Mouse (Mus musculus): ENCODE measurements at regions not wholly inside any gene's neighbourhood (a gene's known extent, or its start where the extent isn't known, plus 50 kb on each side); places are given as distances from the start of the nearest gene placed in this dataset.
A peak's percentile ranks its signal among the peaks of the same experiment; 100 is the strongest.

DNA sequence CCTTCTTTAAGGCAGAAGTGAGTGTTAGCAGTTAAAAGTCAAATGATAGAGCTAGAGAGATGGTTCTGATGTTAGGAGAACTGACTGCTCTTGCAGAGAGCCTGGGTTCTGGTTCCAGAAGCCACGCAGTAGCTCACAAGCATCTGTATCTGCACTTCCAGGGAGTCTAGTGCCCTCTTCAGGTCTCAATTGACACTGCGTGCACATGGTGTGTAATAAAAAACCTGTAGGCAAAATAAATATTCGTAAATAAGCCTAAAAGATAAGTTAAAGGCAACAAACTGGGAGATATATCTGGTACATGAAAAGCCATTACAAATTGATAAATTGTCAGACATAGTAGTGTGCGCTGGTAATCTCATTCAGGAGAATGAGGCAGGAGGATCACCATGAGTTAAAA lies 133.8 kb upstream of the Csf3r start:
- no peak for DNase-seq

DNA sequence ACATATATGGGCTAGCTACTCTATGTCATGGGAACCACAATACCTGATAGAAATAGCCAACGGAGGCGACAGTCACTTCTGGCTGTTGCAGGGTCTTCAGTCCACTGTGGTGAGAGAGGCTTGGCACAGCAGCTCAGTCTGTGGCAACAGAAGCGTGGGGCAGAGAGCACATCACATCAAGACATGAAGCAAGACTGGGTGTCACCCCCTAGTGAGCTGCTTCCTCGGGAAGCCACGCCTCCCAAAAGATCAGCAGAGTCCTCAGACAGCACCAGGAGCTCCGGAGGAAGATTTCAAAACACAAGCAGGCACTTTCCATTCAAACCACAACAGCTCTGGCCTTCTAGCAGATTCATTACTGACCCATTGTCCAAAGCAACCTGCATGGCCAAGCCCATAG lies 131.2 kb upstream of the Csf3r start:
- DNase-seq = no peak

DNA sequence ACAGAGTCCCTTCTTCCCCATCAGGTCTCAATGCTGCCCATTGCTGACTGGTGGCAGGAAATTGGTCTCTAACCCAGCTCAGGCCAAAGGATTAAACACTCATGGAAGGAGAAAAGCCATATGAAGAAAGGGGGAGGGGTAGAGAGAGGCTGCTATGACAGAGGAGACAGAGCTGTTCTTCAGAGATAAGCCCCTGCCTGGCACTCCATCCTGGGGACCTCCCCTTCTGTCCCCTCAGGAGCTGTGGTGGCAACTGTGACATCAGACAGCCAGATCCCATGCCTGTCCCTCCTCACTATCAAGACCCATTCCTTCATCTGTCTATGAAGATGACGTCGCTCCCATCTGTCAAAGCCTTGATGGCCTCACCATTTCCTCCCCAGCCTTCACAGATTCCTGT lies 126.6 kb upstream of the Csf3r start:
- no peak for DNase-seq

DNA sequence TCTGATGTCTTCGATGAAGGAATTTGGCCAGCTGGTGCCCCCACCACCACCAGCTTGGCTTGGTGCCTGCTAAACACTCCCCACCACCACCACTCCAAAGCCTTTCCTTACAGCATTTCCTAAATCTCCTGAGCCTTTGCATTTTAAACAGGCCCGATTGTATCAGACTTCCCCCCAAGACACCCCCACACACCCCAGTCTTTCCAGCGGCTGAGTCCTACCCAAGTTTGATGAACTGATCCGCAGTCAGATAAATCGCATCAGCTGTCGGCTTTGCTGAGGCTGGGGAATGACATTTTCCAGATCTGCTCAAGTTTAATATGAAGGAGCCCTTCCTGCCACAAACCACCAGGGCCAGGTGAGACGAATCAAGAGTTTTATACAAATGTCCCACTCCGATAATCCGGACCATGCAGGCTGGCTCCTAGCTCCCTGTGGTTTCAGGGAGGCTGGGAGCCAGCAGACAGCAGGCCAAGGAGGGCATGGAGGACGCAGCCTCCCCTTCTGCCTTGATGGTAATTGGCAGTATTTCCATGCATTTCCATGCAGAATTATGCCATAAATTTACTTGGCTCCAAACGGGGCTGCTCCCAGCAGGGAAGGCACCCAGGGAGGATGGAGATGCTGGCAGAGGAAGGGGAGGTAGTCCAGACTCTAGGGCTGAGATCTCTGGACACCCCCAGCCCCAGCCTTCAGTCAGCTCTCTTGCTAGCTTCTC lies 125.6 kb upstream of the Csf3r start:
- DNase-seq = no peak

DNA sequence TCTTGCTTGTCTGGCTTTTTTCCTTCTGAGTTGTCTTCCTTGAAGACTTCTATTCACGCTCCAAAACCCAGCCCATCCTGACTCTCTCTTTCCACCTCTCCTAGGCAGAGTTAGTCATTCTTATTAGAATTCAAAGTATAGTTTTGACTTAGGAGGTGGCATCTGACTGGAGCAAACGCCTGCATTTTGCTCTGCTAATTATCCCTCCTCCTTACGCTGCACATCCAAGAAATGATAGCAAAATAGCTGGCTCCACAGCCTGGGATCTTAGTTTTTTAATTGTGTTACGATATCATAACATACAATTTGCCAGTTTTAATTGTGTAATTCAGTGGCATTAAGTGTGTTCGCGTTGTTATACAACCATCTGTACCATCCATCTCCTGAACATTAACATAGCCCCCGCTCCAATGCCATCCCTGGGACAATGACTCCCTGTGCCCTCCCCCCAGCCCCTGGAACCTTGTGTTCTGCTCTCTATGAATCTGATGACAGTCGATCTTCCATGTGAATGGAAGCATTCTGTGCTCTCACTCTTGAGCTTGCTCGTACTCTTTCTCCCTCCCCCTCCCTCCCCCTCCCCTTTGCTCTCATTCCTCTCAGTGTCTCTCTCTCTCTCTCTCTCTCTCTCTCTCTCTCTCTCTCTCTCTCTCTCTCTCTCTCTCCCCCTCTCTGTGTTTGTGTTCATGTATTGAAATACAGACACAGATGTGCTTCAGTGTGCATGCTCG lies 122.6 kb upstream of the Csf3r start:
- no peak for DNase-seq

DNA sequence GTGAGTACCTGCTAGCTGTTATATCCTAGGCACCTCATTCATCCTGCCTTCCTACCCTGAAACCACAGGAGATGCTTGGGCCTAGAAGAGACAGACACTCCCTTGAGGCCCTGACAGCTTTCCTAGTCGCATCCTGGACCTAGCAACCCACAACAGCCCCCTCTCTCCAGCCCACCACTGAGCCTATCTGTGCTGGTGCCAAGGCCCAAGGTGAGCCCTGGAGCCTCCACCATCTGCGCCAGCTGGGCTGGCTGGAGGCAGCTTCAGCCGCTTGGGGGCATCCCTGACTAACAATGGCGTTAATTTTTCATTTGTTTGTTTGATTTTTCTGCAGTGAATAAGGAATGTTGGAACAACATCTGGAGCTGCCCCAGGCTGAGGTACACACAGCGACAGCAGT lies 118.1 kb upstream of the Csf3r start:
- DNase-seq = no peak

DNA sequence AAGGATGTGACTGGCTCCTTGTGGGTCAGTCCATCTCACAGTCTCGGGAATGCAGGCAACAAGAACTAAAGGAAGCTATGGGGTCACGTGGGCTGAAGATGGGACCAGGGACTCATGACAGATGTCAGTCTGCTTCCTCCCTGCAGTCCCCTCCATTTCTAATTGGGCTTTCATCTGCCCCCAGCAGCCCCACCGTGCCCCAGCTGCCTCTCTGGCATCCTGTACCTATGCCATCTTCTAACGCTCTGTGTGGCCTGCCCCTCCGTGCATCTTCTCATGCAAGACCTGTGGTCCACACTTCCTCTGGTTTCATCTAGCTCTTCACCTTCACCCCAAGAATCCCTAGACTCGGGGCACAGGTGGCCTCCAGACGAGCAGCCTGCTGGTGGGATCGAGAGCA lies 115.4 kb upstream of the Csf3r start:
- DNase-seq = no peak

DNA sequence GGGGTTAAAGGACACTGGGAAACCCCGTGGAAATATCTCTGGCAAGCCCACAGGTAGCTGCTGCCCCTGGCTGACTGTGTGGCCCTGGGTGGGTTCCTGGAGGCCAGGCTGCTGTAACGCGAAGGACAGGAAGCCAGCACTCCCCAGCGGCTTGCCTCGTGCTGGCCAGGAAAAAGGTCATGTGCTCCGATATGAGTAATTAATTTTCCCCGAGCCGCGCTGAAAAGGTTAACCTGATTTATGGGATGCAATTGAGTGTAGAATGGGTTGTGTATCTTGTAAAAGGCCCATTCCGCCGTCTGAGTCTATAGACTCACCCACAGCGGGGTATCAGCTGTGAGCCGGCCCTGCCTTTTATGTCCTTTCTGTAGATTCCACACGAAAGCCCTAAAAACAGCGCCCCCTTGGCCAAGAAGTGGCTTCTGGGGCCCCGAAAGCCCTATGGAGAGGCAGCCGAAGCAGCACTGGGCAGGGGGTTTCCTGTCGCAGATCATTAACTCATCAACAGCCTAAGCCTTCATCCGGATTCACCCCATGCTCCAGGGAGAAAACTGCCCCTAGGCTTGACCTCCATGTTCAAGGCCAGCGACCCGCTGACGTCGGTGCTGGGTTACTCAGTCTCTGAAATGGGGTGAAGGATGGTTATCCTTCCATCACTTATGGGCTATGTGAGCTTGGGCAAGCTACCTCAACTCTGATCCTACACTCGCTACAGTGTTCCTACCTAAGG lies 112.6 kb upstream of the Csf3r start:
- DNase-seq = peak; percentile 60

DNA sequence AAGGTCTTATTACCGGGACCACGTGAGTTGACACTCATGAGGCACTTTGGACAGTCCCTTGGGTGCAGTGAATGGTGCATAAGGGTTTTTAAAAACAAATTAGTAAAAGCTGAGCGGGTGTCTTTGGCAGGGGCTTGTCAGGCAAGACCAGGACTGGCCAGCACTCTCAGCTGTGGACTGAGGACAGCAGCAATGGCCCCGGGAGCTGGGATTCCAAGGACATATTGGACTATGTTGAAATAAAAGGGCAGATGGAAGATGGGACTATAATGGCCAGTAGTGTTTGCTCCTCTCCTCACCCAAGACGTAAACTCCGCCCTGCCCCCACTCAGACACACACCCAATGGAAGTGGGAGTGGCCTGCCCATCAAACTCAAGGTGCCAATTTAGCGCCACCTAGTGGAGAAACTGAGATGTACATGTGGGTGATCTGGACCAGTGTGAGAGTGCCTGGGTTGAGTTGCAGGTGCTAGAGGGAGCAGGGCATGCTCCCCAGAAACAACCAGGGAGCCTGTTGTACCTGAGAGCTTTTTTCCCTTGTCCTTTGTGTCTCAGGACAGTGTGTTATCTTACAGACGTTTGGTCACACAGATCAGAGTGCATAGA lies 111.8 kb upstream of the Csf3r start:
- DNase-seq = peak; percentile 69

DNA sequence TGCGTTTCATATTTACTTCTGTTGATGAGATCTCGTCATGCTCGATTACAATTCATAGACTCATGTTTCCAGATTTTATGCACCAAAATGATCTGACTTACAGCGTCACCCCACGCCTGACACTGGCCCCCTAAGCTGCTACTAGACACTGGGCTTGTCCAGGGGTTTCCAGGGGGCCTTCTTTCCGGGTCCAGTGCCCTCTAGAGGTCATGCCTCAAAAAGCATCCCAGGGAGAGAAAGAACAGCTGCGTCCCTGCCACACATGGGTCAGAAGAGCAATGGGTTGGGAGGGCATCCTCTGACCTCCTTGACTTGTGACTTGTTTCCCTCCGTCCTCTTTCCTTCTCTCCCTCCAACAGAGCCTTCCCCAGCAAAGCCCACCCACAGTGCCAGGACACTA lies 109.2 kb upstream of the Csf3r start:
- DNase-seq = no peak

DNA sequence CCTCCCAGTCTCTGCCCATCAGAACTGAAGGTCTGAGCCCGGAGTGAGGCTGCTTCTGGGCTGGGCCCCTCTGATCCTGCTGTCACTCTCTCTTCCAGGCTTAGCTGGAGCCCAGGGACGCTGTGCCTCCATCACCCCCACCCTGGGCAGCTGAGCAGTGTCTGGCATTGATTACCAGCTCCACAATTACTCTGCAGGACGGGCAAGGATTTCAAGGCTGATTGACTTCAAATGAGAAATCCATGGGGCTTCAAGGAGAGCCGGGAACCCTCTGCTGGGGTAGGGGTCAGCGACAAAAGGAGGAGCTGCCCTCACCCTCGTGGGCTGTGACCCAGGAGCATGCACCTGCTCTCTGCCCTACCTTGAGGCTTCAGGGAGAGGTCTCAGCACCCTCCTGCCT lies 107.1 kb upstream of the Csf3r start:
- no peak for DNase-seq

DNA sequence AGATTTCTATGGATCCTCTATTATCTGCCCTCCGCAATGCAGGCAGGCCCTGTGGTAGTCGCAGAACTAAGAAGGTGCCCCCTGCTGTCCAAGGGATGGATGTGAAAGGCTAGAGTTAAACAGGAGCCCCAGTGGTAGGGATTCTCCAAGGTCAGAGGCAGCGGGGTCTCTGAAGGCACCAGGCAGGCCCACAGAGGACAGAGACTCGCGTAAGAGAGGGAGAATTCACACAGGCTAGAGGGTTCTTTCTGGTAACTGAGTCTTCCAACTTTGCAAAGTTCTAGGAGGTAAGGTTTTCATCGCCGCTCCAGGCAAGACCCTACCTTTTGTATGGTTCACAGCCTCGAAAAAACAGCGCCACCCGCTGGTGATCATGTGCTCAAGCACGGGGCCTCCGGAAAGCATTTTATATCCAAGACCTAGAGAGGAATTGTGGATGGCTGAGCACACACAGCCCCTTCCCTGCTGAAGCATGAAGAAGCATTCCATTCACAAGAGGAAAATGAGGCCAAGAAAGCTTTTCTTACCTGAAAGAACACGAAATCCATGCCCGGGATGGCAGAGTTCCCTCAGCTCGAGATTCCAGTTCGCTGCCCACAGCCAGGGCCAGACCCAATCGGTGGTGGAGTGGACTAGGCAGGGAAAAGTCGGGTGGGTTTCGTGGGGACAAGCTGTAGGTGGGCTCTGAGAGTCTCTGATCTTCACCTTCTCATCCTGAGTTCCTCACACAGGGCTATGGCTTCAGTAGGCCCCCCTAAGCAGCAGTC lies 102.6 kb upstream of the Csf3r start:
- peak; percentile 32 for DNase-seq

DNA sequence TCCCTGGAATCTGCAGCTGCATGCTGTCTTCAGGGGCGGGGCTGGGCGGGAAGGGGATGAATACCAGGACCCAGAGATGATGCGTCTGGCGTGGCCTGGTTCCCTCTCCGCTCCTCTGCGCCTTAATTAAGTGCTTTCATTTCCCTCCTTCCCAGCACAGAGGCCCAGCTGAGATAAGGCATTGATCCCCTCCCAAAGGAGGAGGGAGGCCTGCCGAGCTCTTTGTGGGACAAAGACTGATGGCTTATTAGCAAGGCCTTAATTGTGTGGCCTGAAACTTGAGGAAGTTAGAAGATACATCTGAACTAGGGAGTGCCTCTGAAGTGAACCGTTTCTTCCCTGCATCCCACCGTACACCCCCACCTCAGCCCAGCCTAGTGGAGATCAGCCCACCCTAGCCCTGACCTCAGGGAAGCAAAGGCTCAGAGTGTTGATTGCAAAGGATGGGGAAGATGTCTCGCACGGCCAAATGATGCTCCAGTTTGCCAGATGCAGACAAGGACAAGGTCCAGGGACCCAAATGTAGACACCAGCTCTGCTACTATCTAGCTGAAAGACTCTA lies 102.0 kb upstream of the Csf3r start:
- no peak for DNase-seq

DNA sequence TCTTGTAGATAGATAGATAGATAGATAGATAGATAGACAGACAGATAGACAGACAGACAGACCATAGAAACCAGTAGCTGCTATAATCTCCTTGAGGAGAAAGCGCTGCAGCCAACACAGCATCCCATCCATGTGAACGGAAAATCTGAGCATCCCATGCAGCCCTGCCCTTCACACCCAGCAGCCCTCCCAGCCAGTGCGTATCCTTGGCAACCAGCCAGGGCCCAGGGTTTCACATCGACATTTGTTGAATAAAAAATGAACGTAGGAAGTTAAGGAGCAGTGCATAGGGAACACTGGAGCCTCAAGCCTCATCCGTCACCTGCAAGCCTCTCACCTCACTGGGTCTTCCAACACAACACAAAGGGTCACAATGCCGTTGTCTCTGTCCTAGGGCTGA lies 101.1 kb upstream of the Csf3r start:
- no peak for DNase-seq

DNA sequence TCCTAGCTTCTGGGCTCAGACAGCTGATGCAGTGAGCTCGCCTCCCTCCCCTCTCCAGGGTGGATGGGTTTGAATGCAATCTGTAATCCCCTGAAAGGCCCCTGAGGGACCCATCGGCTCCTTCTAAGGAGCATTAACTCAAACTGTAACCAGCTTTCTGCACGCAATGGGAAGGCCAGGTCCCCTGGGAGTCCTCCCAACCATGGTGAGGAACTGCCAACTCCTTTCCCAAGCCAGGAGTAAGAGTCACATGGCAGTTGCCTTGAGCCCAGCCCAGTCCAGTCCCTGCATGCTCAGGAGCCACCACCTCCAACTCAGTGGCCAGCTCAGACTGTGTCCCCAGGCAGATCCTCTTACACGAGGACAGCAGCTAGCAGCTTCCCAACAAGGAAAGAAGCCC lies 96.2 kb upstream of the Csf3r start:
- no peak for DNase-seq

DNA sequence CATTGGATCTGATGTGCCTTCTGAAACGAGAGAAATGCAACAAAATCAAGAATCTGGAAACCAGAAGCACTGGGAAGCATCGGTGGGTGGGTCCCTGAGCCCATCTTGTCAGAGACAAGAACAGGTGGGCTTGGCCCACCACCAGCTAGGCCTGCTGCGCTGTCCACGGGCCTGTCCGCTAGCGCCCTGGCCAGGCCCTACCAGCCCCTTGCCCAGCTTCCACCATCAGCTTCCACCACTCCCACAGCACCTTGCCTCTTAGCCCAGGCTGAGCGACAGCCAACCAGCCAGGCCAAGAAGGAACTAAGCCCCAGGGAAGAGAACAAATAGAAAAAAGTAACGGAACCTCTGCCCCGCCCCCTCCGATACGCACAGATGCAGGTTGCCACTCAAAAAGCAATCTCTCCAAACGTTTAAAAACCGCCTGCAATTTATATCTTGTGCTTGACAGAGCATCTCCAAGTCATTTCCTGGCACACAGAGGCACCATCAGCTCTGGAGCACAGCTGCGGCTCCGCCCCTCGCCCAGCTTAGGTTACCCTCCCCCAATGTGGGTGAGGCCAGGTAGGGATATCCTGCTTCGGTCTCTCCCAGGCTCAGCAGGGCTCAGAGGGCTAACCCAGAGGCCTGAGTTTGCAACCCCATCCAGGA lies 95.1 kb upstream of the Csf3r start:
- DNase-seq = no peak

DNA sequence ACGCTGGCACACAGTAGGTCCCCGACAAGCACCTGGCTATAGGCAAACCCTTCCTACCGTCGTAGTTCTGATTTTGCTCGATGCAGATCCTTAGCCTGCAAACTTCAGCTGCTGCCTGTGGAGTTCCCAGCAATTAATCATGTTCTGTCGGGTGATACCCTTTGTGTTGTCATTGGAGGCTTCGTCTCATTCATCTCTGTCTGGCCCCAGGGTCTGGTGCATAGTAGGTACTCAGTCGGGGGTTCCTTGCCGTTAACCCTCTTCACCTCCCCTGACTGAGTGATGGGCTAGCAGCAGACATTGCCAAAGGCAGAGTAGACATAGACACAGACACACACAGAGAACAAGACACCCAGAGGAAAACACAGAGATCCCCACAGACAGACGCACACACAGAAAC lies 93.6 kb upstream of the Csf3r start:
- DNase-seq = no peak

DNA sequence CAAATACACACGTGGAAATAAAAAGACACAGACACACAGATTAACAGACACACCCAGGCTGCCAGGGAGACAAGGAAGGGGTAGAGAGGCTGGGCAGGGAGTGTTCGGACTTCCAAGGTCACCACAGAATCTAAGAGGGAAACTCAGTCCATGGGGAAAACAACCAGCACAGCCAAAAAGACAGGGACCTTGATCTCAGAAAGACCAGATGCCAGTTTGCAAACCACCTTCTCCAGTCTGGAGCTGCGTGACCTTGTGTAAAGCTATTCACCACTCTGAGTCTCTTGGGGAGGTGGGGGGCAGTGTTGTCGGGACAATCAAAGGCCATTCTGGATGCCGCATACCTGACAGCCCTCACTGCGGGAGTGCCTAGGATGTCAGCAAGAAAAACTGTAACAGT lies 93.0 kb upstream of the Csf3r start:
- DNase-seq = no peak

DNA sequence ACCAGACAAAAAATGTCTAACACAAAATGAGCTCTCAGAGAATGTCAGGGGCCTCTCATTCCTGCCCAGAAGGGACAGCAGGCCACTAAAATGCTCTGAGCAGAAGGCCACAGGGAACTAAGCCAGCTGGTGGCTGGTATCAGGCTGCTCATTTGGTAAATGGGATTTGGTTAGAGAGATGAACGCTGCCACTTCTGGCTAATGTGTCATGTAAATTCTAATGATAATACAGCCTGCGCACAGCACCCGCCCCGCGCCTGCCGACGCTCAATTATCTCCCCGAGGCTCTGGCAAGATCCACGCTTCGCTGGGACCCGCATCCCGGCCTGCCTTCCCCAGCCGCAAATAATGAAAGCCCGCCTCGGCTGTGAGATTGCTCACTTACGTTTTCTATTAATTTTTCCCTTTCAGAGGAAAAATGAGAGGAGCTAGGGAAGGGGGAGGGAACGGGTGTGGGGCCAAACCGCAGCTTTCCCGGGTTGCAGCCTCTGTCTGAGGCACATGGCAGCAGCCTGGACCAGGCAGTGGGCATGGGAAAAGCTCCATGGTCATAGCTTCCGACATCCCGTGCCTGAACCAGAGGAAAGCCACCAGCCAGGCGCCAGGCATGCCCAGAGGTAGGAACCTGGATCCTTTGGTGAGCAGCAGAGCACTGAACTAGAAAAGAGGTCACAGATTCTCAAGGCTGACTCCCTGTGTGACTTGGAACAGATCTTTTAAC lies 92.2 kb upstream of the Csf3r start:
- no peak for DNase-seq

DNA sequence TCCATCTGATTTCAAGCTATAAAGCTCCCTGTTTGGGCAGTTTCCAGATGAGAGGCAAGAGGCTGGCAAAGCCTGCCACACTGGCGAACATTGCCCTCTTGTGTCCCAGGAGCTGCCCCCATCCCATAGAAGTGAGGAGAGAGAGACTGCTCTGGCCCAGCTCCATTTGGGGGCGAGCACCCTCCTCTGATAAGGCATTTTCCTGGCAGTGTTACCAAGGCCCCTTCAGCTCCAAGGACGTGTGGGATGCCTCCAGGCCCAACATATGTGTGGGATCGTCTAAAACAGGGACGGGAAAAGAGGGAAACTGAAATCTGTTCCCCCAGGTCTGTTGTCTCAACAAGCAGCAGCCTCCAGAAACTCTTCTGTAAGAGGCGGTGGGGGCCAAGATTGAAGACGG lies 88.0 kb upstream of the Csf3r start:
- DNase-seq = no peak

DNA sequence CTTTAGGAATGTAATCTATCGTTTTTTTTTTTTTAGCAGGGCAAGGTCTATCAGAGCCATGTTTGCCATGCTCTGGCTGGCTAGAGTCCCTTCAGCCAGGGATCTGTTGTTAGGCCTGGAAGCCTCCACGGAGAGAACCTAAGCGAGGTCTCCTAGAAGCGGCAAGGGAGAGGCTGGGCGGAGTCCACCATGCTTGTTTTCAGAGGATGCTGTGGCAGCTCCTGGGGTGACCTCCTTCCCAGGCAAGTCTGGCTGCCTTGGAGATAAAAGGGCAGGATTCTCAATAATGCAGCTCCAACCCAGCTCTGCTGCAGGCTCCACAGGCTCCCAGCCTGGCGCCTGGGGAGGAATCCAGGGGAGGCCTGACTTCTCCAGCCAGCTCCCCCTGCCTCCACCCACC lies 86.2 kb upstream of the Csf3r start:
- DNase-seq = no peak

Measured in kidney, adult 9 months (tissue).